Mouse (Mus musculus): ENCODE measurements around the gene Tspan31. TPM values are rescaled to one million over a fixed set of nuclear protein-coding genes. Genes with fewer than 3 reads are reported as not detected.

The Tspan31 gene
- 138 and 154 TPM in 2 replicates for polyA plus RNA-seq (2016; fragmentation: Nextera tagmentation; extraction: Ambion mirVana)

GRCm38 (mm10) chr10:127070190-127071121 lies at the start of gene Tspan31:
Gene Tspan31, minus strand, starts transcription at chr10:127070264.
- peak; percentile 97 for DNase-seq (ENCODE audit: low spot score)
- 3% methylated on average over 36 of the region's 36 CpGs for WGBS
- H3K27ac ChIP-seq: peak within 1 kb of the TSS; percentile 87
- peak within 1 kb of the TSS; percentile 65 for H3K4me3 ChIP-seq
- H3K4me1 ChIP-seq: peaks cover 23% of the 10 kb centered on the region
- H3K9me3 ChIP-seq: no peaks in the 10 kb centered on the region
- H3K27me3 ChIP-seq (ENCODE audit: insufficient read depth, poor library complexity, severe bottlenecking): peaks cover 7% of the 10 kb centered on the region
- peaks cover 29% of the 10 kb centered on the region for H3K36me3 ChIP-seq

DNA sequence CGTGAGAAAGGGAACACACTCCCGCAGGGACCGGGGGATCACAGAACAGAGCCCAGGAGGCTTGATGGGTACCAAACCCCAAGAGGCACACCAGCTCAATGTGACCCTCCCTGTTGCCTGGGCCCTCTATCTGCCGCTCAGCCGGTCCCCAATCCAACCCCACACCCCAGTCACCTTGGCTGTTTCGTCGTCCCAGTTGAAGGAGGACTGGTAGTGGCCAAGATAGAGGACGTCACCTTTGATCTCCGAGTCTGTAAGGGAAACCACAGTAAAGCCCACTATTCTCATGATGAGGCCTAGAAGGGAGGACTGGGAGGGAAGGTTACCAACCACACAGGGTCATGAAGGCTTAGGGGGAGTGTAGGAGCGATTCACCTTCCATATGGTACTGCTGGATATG lies 49.2 kb upstream of the Tspan31 start:
- Histone ChIP-seq H3K27ac (no peak overlapping the region), H3K4me1 (peaks cover 20% of the 10 kb centered on the region), H3K9me3 (no peaks in the 10 kb centered on the region), H3K27me3 (ENCODE audit: insufficient read depth, poor library complexity, severe bottlenecking) (no peaks in the 10 kb centered on the region), H3K36me3 (peaks cover 40% of the 10 kb centered on the region), H3K4me3 (no peak overlapping the region)
- DNase-seq (ENCODE audit: low spot score): no peak
- 91% methylated on average over 10 of the region's 10 CpGs for WGBS

- Histone ChIP-seq H3K27me3 (ENCODE audit: insufficient read depth, poor library complexity, severe bottlenecking) (no peaks in the 10 kb centered on the region), H3K27ac (no peak overlapping the region), H3K36me3 (peaks cover 40% of the 10 kb centered on the region), H3K9me3 (no peaks in the 10 kb centered on the region), H3K4me1 (peaks cover 20% of the 10 kb centered on the region), H3K4me3 (no peak overlapping the region)
- WGBS: 93% methylated on average over 11 of the region's 11 CpGs
- DNase-seq (ENCODE audit: low spot score): no peak
These were observed 48.4 kb upstream of the Tspan31 start for GRCm38 (mm10) chr10:127118470-127118869.

DNA sequence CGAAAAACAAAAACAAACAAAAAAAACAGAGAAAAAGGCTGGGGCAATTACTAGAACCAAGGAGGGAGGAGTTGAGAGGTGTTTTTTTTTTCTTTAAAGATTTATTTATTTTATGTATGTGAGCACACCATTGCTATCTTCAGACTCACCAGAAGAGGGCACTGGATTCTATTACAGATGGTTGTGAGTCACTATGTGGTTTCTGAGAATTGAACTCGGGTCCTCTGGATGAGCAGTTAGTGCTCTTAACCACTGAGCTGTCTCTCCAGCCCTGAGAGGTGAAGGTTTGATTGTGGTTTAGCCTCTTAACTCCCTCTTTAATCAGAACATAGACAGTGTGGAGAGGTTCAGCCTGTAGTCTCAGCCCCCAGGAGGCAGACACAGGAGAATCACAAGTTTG lies 45.0 kb upstream of the Tspan31 start:
- Histone ChIP-seq H3K4me3 (no peak overlapping the region), H3K27me3 (ENCODE audit: insufficient read depth, poor library complexity, severe bottlenecking) (no peaks in the 10 kb centered on the region), H3K27ac (no peak overlapping the region), H3K36me3 (peaks cover 42% of the 10 kb centered on the region), H3K4me1 (peaks cover 4% of the 10 kb centered on the region), H3K9me3 (no peaks in the 10 kb centered on the region)
- WGBS: 80% methylated on average over 2 of the region's 2 CpGs
- DNase-seq (ENCODE audit: low spot score): no peak

DNA sequence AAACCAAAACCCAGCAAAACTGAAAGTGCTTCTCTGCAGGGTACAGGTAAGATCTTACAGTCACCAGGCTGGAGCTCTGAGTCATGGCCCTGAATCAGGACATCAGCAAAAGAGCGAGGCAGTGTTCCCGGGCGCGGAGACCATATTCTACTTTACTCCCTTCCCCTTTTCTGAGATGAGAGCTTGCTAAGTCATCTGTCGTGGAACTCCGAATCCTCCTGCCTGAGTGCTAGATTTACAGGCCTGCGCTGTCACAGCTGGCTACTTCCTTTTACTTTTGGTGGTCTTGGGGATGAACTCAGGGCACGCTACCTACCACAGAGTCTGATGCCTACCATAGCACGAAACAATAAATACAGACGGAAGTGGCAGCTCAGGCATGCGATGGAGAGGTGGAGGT lies 44.3 kb upstream of the Tspan31 start:
- DNase-seq (ENCODE audit: low spot score): no peak
- H3K27me3 ChIP-seq (ENCODE audit: insufficient read depth, poor library complexity, severe bottlenecking): no peaks in the 10 kb centered on the region
- H3K9me3 ChIP-seq: no peaks in the 10 kb centered on the region
- WGBS: 91% methylated on average over 11 of the region's 11 CpGs
- peaks cover 42% of the 10 kb centered on the region for H3K36me3 ChIP-seq
- no peaks in the 10 kb centered on the region for H3K4me1 ChIP-seq
- no peak overlapping the region for H3K27ac ChIP-seq
- no peak overlapping the region for H3K4me3 ChIP-seq

DNA sequence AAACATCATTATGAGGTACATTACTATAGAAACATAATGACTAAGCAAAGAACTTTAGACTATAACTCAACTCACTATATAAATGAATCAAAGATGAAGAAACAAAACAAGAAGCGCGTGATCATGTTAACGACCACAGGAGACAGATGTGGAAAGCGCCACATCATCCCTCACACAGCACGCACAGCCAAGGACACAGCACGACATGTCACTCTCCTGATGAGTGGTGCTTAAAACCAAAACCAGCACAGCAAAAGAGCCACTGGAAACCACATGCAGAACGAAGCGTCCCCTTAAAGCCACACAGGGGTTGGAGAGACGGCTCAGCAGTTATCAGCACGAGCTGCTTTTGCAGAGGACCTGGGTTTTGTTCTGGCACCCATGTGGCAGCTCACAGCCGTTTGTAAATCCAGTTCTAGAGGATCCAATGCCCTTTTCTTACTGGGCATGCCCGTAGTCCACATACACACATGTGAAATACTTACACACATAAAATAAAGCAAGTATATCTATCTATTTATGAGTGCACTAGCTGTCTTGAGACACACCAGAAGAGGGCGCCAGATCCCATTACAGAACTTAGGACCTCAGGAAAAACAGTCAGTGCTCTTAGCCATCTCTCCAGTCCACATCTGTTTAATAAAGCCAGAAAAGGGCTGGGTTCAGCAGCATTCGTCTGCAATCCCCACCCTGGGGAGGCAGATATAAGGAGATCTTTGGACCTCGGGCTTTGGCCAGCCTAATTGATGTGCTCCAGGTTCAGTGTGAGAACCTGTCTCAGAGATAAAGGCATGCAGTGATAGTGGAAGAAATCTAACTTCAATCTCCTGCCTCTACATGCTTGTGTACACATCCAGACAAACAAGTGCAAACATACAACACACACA lies 41.2 kb upstream of the Tspan31 start:
- H3K4me1 ChIP-seq: no peaks in the 10 kb centered on the region
- H3K27ac ChIP-seq: no peak overlapping the region
- 83% methylated on average over 15 of the region's 15 CpGs for WGBS
- no peaks in the 10 kb centered on the region for H3K9me3 ChIP-seq
- peaks cover 19% of the 10 kb centered on the region; the same call in 1 of the 2 replicates for H3K36me3 ChIP-seq
- no peak for DNase-seq (ENCODE audit: low spot score)
- H3K27me3 ChIP-seq (ENCODE audit: insufficient read depth, poor library complexity, severe bottlenecking): no peaks in the 10 kb centered on the region
- no peak overlapping the region for H3K4me3 ChIP-seq

DNA sequence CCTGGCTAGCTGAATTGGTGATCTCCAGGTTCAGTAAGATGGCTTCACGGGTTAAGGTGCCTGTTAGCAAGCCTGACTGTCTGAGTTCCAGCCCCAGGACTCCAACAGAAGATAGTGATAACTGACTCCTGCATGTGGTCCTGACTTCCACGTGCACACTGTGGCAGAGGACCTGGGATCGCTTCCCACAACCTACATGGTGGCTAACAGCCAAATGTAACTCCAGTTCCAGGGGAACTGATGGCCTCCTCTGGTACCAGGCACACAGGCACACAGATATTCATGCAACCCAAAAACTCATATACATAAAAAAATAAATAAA lies 38.2 kb upstream of the Tspan31 start:
- WGBS: 84% methylated on average over 3 of the region's 3 CpGs
- H3K27ac ChIP-seq: no peak overlapping the region

GRCm38 (mm10) chr10:127107563-127108261 lies 37.6 kb upstream of the Tspan31 start:
- Histone ChIP-seq H3K9me3 (no peaks in the 10 kb centered on the region), H3K4me1 (no peaks in the 10 kb centered on the region), H3K36me3 (peaks cover 9% of the 10 kb centered on the region), H3K4me3 (no peak overlapping the region), H3K27ac (no peak overlapping the region), H3K27me3 (ENCODE audit: insufficient read depth, poor library complexity, severe bottlenecking) (no peaks in the 10 kb centered on the region)
- no peak for DNase-seq (ENCODE audit: low spot score)
- 80% methylated on average over 16 of the region's 16 CpGs for WGBS

More for the DNA sequence above, 38.2 kb upstream of the Tspan31 start:
- H3K27me3 ChIP-seq (ENCODE audit: insufficient read depth, poor library complexity, severe bottlenecking): no peaks in the 10 kb centered on the region
- DNase-seq (ENCODE audit: low spot score): no peak
- no peak overlapping the region for H3K4me3 ChIP-seq
- no peaks in the 10 kb centered on the region for H3K4me1 ChIP-seq
- no peaks in the 10 kb centered on the region for H3K9me3 ChIP-seq
- H3K36me3 ChIP-seq: peaks cover 11% of the 10 kb centered on the region

DNA sequence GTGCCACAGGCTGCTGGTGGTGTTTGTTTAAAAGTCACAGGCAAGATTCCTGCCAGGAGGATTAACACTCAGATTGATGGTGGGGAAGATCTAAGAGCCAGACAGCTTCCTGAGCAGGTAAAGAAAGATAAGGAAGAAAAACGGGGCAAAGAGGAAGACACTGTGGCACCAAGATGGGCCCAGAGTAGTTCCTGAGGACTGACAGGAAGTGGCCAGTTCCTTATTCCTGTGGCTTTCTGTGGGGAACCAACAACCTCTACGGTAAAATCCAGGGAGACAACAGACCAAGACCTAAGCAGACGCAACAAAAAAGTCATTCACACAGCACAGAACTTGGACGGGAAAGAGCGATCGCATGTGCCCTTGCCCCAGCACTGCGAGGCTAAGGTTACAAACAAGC lies 33.6 kb upstream of the Tspan31 start:
- H3K4me1 ChIP-seq: no peaks in the 10 kb centered on the region
- 66% methylated on average over 7 of the region's 7 CpGs for WGBS
- H3K27me3 ChIP-seq (ENCODE audit: insufficient read depth, poor library complexity, severe bottlenecking): 0 out of 2 replicates have a peak, but pooled peaks cover under 1% of the 10 kb centered on the region
- H3K4me3 ChIP-seq: no peak overlapping the region
- H3K9me3 ChIP-seq: no peaks in the 10 kb centered on the region
- H3K27ac ChIP-seq: no peak overlapping the region
- DNase-seq (ENCODE audit: low spot score): no peak
- peaks cover 24% of the 10 kb centered on the region for H3K36me3 ChIP-seq

DNA sequence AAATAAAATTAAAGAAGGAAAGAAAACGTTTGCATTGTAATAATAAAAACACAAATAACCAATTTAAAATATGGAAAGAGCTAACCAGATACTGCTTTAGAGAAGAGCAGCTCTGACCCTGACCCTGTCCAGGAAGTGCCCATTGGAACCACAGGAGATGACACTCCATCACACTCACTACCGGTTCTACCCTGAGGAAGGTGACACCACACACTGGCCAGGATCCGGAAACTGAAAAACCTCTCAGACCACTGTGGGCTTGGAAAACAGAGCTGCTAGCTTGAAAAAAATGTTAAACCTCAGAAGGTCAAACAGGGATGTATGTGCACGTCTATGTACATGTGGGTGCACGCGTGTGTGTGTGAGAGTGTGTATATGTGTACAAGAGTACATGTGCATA lies 31.1 kb upstream of the Tspan31 start:
- DNase-seq (ENCODE audit: low spot score): no peak
- Histone ChIP-seq H3K4me3 (no peak overlapping the region), H3K4me1 (no peaks in the 10 kb centered on the region; the same call in 1 of the 2 replicates), H3K9me3 (no peaks in the 10 kb centered on the region), H3K27ac (no peak overlapping the region), H3K27me3 (ENCODE audit: insufficient read depth, poor library complexity, severe bottlenecking) (peaks cover 8% of the 10 kb centered on the region; the same call in 1 of the 2 replicates), H3K36me3 (peaks cover 41% of the 10 kb centered on the region)
- WGBS: 84% methylated on average over 6 of the region's 6 CpGs

GRCm38 (mm10) chr10:127100414-127100813 lies 30.4 kb upstream of the Tspan31 start:
- Histone ChIP-seq H3K27me3 (ENCODE audit: insufficient read depth, poor library complexity, severe bottlenecking) (peaks cover 8% of the 10 kb centered on the region; the same call in 1 of the 2 replicates), H3K9me3 (no peaks in the 10 kb centered on the region), H3K27ac (no peak overlapping the region), H3K4me3 (no peak overlapping the region), H3K4me1 (peaks cover under 1% of the 10 kb centered on the region; the same call in 1 of the 2 replicates), H3K36me3 (peaks cover 45% of the 10 kb centered on the region)
- WGBS: 70% methylated on average over 8 of the region's 8 CpGs
- no peak for DNase-seq (ENCODE audit: low spot score)

GRCm38 (mm10) chr10:127099868-127100267 lies 29.8 kb upstream of the Tspan31 start:
- H3K9me3 ChIP-seq: no peaks in the 10 kb centered on the region
- no peak overlapping the region for H3K27ac ChIP-seq
- peaks cover 8% of the 10 kb centered on the region; the same call in 1 of the 2 replicates for H3K27me3 ChIP-seq (ENCODE audit: insufficient read depth, poor library complexity, severe bottlenecking)
- peaks cover 6% of the 10 kb centered on the region for H3K4me1 ChIP-seq
- WGBS: 88% methylated on average over 15 of the region's 15 CpGs
- no peak overlapping the region for H3K4me3 ChIP-seq
- peaks cover 45% of the 10 kb centered on the region for H3K36me3 ChIP-seq
- no peak for DNase-seq (ENCODE audit: low spot score)
